Mouse (Mus musculus) stomach, adult 2 months (tissue): ENCODE measurements around the gene Ccser2. TPM values are rescaled to one million over a fixed set of nuclear protein-coding genes. Genes with fewer than 3 reads are reported as not detected.

Experiments used
- polyA plus RNA-seq: library from polyadenylated mRNA; depleted of rRNA; stranded (reverse); fragments of >200 nt; gene quantifications from 2 replicates; pipeline ENCODE4 v1.2.3, GENCODE M21; 2012; rRNA removed

The Ccser2 gene
- 2.5 TPM in 2 replicates for polyA plus RNA-seq

GRCm38 (mm10) chr14:36968628-36969147, at the start of gene Ccser2:
Gene Ccser2, minus strand, starts transcription at chr14:36968777.

Other genes starting within 250 kb of the Ccser2 start
- not detected in 2 replicates for gene Rgr, start 80.2 kb upstream of the Ccser2 start, polyA plus RNA-seq
- gene Lrit1, start 86.1 kb upstream of the Ccser2 start, polyA plus RNA-seq: not detected in 2 replicates
- gene Lrit2, start 99.2 kb upstream of the Ccser2 start, polyA plus RNA-seq: not detected in 2 replicates
- 0.11 and 0.15 TPM in 2 replicates for gene Cdhr1, start 129.6 kb upstream of the Ccser2 start, polyA plus RNA-seq
- 2.2 and 4.2 TPM in 2 replicates for gene 2610528A11Rik, start 145.2 kb upstream of the Ccser2 start, polyA plus RNA-seq
- 43.0 and 50.5 TPM in 2 replicates for gene Ghitm, start 166.5 kb upstream of the Ccser2 start, polyA plus RNA-seq